Mouse (Mus musculus) natural killer cell, adult 2 months (primary cell): ENCODE measurements around the gene Cdca8.
A peak's percentile ranks its signal among the peaks of the same experiment; 100 is the strongest.

Experiments used
- DNase-seq, 2 experiments: peaks; one replicate each; pipeline ENCODE4 v3.0.0; 2022; ENCODE audit warnings: low spot score in 2 of 2

Gene Cdca8

DNA sequence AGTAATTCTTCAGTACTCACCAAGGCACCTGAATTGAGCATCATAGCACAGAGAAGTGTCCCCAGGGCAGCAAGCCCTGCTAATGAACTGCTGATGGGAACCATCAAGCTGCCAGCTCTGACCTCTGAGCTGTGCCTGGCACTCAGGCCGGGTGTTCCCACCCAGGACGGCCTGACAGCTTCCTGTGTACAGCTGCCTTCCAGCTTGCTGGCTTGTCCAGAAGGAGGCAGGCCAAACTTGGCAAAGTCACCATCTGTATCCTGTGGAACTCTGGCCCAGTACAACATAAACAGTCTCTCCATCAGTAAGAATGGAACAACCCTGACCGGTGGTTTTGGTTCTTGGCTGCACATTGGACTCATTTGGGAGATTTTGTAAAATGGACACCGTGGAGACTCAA, 14.4 kb upstream of the Cdca8 start:
- DNase-seq = no peak

GRCm38 (mm10) chr4:124951036-124951433, 11.9 kb upstream of the Cdca8 start:
- no peak for DNase-seq

GRCm38 (mm10) chr4:124950181-124951035, 11.3 kb upstream of the Cdca8 start:
- DNase-seq = no peak

DNA sequence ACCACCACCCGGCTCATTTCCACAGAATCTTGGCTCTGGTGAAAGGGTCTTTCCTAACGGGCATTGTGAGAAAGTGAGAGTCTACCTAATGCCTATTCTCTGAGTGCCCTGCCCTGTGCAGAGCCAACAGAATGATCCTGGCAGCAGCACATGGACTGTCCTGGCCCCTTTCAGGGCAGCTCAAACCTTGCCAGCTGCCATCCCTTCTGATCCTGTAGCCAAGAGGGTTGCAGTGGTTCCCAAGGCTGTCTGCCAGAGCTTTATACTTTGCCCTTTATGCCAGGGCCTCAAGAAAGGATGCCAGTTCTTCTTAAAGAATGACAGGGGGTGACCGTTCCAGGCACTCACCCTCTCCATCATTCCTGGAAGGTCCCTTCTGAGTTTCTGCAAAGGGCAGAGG, 10.4 kb upstream of the Cdca8 start:
- no peak for DNase-seq

- DNase-seq = no peak
Measured at GRCm38 (mm10) chr4:124944961-124945360, 5.8 kb upstream of the Cdca8 start.

- no peak for DNase-seq
Measured at GRCm38 (mm10) chr4:124943781-124944180, 4.7 kb upstream of the Cdca8 start.

- peak; percentile 59 to 74 for DNase-seq
Measured at GRCm38 (mm10) chr4:124943022-124943421, 3.9 kb upstream of the Cdca8 start.

DNA sequence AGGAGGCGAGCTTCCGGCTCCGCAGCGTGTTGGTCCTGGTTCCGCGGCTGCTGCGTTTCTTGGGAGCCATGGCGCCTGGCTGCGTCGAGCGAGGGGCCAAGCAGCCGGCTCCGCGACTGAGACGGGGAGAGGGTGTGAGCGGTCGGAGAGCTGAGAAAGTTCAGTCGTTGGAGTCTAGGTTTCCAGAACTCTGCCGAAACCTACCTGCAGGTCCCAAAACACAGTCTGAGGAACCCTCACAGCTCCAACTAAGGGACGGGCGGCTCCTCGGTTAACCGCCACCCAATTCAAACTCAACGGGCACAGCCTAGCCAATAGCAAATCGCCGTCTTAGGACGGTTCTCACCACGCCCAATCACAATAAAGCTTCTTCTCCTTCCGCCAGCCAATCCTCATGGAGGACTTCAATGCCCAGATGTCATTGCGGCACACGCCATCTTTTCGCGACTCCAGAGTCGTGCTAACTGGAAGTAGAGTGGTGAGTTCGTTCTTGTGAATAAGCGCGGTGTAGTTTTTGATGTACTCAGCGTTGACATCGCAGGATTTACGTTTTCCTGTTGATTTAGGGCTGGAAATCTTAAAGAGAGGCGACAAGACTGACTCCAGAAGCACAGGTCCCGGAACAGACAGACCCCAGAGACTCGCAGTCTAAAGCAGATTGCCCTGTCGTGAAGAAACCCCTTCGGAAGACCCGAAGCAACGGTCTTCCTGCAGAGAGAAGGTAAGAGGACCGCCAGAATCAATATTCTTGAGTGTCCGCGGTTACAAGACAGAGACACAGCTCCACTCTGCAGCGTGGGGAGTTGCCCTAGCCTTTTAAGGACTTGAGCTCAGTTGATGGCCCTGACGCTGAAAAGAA, 2.3 kb downstream of the Cdca8 start, which contains the start of gene 9930104L06Rik:
Gene 9930104L06Rik (plus strand): TSS at position 436 of the 859 bp plus-strand sequence.
- DNase-seq = peak; percentile 91 to 93

DNA sequence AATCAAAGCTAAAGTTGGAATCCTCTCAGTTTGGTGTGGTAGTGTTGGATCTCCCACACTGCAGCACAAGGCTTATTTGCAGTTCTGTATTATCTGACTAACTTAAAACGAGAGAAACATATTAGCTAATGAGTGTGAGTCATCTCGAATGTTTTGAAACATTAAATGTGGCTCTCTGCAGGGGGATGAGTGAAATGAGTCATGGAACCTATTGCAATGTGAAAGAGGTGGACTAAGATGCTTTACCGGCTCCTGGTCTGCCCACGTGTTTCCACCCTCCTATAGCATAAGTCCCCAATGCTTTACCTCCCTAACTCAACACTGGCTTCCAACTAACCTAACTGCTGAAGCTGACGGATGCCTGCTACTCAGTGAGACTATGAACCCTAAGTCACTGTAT, 11.0 kb downstream of the Cdca8 start:
- DNase-seq = no peak

DNA sequence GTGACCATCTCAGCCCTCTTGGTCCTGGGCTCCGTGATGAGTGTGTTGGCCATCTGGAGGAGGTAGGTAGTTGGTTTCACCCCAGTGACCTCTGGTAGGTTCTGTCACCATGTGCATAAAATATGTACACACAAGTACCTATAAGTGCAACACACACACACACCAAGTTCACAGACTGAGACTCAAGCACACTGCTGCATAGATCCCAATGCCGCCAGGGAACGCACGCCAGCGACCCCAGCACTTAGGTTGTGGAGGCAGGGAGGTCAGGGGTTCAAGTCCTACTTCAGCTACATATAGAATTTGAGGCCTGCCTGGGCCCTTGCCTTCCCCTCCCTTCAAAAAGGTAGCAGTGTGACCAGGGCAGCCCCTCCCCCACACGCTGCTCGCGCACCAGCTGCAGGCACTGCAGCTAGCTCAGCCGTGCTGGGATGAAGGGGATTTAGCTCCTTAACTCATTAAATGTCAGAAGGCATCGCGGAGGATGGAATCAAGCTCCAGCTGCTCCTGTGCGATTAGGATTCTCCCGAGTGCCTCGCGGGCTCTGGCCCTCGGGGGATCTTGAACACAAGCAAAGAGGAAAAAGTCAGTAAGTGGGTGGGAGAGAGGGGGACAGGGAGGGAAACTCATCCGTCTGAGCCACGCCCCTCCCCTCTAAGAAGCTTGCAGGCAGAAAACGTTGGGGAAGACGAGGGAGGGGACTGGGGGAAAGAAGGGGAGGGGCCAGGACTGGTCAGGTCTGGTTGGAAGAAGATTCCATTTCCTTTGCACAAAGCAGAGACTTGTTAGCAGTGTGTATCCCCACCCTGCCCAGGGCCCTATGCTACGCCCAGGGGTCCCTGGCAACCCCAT, 32.9 kb downstream of the Cdca8 start:
- DNase-seq = no peak

DNA sequence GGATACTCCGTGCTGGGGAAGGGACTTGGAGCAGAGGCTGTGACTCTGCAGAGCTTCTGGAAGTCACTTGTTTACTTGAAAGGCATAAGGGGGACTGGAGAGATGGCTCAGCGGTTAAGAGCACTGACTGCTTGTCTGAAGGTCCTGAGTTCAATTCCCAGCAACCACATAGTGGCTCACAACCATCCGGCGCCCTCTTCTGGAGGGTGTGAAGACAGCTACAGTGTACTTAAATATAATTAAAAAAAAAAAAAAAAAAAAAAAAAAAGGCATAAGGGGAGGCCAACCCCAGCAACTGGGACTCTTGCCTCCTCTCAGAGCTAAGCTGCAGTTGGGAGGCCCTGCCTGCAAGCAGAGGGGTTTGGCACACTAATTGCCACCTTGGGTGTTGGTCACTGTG, 33.7 kb downstream of the Cdca8 start:
- no peak for DNase-seq

DNA sequence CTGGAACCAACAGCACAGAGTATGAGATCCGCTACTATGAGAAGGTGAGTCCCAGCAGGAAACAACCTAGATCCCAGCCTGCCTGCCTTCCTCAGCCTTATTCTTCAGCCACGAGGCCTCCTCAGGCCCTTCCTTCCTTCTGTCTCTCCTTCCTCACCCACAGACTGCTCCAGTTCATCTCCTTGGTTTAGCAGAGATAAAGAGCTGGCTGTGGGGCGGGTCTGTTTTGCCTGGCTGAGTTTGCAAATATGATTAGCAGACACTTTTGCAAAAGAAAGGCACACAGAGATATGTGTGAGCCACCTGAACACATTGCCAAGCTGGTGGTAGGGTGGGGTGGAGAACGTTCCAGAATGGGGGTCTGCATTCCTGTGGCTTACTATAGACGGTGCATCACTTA, 39.2 kb downstream of the Cdca8 start:
- no peak for DNase-seq

- no peak for DNase-seq
Measured at GRCm38 (mm10) chr4:124898428-124898827, 40.7 kb downstream of the Cdca8 start.

- no peak for DNase-seq
Measured at GRCm38 (mm10) chr4:124894508-124895428, 44.3 kb downstream of the Cdca8 start.

GRCm38 (mm10) chr4:124893769-124894168, 45.3 kb downstream of the Cdca8 start:
- DNase-seq = no peak

DNA sequence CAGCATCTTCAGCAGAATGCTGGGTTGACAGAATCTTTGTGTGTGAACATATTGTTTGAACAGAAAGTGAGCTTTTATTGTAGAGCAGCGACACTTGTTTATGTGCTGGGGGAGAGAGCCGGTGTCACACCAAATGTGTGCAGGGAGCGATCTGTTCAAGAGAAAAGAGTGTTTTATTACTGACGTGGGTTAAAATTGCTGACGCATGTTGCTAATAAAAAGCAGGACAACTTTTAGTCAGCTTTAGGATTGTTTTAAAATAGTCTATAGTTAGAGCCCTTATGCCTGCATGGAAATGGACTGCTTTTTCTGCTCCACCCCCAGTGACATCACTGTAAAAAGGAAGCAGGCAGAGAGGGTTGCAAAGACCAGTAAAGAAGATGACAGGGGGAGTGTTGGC, 48.3 kb downstream of the Cdca8 start:
- DNase-seq = no peak

- DNase-seq = no peak
Measured at GRCm38 (mm10) chr4:124889935-124890334, 49.2 kb downstream of the Cdca8 start.

GRCm38 (mm10) chr4:124888702-124889101, 50.4 kb downstream of the Cdca8 start:
- DNase-seq = no peak

GRCm38 (mm10) chr4:124882151-124882729, 56.9 kb downstream of the Cdca8 start:
- no peak for DNase-seq

GRCm38 (mm10) chr4:124881341-124881908, 57.7 kb downstream of the Cdca8 start:
- DNase-seq = no peak
